Mouse (Mus musculus): ENCODE results near the gene Surf1. TPM values are rescaled to one million over a fixed set of nuclear protein-coding genes. Genes with fewer than 3 reads are reported as not detected.

Surf1 gene
- total RNA-seq, 1 experiment: 50.7 TPM

DNA sequence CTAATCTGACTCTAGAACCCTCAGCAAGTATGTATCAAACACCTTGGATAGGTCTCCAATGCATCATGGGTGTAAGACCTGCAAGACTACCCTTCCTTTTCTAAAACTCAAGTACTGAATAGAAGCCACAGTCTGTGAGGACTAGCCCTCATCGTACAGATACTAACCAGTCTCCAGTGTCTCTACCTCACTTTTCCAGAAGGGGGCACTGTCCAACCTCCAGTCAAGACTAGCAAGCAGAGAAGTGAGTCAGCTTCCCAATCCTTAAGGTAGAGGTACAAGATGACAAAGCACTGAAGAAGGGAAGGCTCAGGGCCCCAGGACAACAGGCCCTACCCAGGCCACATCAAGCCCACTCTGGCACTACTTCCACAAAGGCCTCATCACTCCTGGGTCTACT is 14.1 kb upstream of the Surf1 start:
- in situ Hi-C loops (cut with MboI; ENCODE audit: low sequenced_read_pairs in 2 of 2, unreplicated experiment in 2 of 2): no loop called here
- peak; percentile 69 for DNase-seq (ENCODE audit: low read depth, low spot score)
- Histone ChIP-seq H3K9me3 (ENCODE audit: control insufficient read depth, insufficient read depth, low read depth, low read length) (no peaks in the 10 kb centered on the region), H3K4me3 (ENCODE audit: insufficient read depth in 1 of 2, low read depth in 1 of 2, low read length in 2 of 2, poor library complexity in 1 of 2, severe bottlenecking in 1 of 2) (no peak overlapping the region), H3K4me1 (ENCODE audit: control insufficient read depth in 2 of 2, insufficient read depth in 2 of 2, low read length in 2 of 2, poor library complexity in 1 of 2) (peaks cover 2 to 7% of the 10 kb centered on the region in 2 experiments; a peak in 2 of 4 replicates), H3K36me3 (ENCODE audit: control insufficient read depth, insufficient read depth, low read length, poor library complexity, severe bottlenecking) (peaks cover 21% of the 10 kb centered on the region), H3K9ac (ENCODE audit: insufficient read depth, low read depth, low read length, poor library complexity, severe bottlenecking) (no peak overlapping the region), H3K27ac (ENCODE audit: insufficient read depth, low read depth, low read length, poor library complexity, severe bottlenecking) (no peak overlapping the region)
- no peak for TF ChIP-seq CHD2 (IDR thresholded peaks at IDR 0.05; ENCODE audit: low read depth, low read length)
- no peak for TF ChIP-seq ZNF384 (IDR thresholded peaks at IDR 0.05; ENCODE audit: low read depth, low read length)
- no peak for TF ChIP-seq HCFC1 (IDR thresholded peaks at IDR 0.05; ENCODE audit: borderline replicate concordance, insufficient read depth, low read length)
- TF ChIP-seq ZC3H11A (IDR thresholded peaks at IDR 0.05; ENCODE audit: borderline replicate concordance, low read depth, low read length): peak; percentile 61; the same call in 1 of the 2 replicates
- TF ChIP-seq MAFK (IDR thresholded peaks at IDR 0.05; ENCODE audit: insufficient read depth, low read depth, low read length): peak; percentile 84

DNA sequence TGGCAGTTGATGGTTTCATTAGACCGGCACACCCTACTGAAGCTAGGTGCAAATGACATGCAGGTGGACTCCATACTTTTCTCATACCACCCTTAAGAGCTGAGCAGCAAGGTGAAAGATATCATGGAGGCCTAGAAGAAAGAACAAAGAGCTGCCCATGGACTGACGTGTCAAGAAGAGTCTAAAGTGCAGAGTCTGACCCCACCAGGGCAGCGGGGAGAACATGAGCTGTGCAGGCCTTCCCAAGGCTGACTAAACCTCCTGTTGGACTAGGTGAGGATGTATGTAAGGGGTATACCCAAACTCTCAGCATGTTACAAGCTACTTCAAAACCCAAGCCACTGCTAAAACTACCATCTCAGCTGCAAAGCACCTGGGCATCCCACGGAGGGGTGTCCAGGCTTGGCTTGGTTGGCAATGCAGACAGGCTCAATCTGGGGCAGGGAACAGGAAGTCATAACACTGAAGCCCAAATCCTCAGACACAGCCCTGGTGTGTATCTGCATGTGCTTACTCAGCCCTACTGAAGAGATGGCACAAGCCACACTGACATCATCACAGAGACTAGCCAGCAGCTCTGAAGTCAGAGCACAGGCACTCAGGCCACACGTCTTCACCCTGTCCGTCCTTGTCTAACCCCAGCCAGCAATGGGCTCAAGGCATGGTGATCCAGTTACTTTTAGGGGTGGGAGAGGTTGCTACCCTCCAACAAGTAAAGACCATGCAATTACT is 11.6 kb upstream of the Surf1 start:
- no peak overlapping the region for H3K4me3 ChIP-seq (ENCODE audit: insufficient read depth in 1 of 2, low read depth in 1 of 2, low read length in 2 of 2, poor library complexity in 1 of 2, severe bottlenecking in 1 of 2)
- in situ Hi-C loops (cut with MboI; ENCODE audit: low sequenced_read_pairs in 2 of 2, unreplicated experiment in 2 of 2): no loop called here
- DNase-seq (ENCODE audit: low read depth, low spot score): no peak
- no peak overlapping the region for H3K9ac ChIP-seq (ENCODE audit: insufficient read depth, low read depth, low read length, poor library complexity, severe bottlenecking)
- H3K27ac ChIP-seq (ENCODE audit: insufficient read depth, low read depth, low read length, poor library complexity, severe bottlenecking): no peak overlapping the region
- no peak for TF ChIP-seq ZC3H11A (IDR thresholded peaks at IDR 0.05; ENCODE audit: borderline replicate concordance, low read depth, low read length)
- TF ChIP-seq MAFK (IDR thresholded peaks at IDR 0.05; ENCODE audit: insufficient read depth, low read depth, low read length): no peak
- TF ChIP-seq HCFC1 (IDR thresholded peaks at IDR 0.05; ENCODE audit: borderline replicate concordance, insufficient read depth, low read length): no peak
- TF ChIP-seq ZNF384 (IDR thresholded peaks at IDR 0.05; ENCODE audit: low read depth, low read length): no peak
- TF ChIP-seq CHD2 (IDR thresholded peaks at IDR 0.05; ENCODE audit: low read depth, low read length): no peak
- no peaks in the 10 kb centered on the region for H3K4me1 ChIP-seq (ENCODE audit: control insufficient read depth in 2 of 2, insufficient read depth in 2 of 2, low read length in 2 of 2, poor library complexity in 1 of 2)
- H3K36me3 ChIP-seq (ENCODE audit: control insufficient read depth, insufficient read depth, low read length, poor library complexity, severe bottlenecking): peaks cover 31% of the 10 kb centered on the region
- no peaks in the 10 kb centered on the region for H3K9me3 ChIP-seq (ENCODE audit: control insufficient read depth, insufficient read depth, low read depth, low read length)

DNA sequence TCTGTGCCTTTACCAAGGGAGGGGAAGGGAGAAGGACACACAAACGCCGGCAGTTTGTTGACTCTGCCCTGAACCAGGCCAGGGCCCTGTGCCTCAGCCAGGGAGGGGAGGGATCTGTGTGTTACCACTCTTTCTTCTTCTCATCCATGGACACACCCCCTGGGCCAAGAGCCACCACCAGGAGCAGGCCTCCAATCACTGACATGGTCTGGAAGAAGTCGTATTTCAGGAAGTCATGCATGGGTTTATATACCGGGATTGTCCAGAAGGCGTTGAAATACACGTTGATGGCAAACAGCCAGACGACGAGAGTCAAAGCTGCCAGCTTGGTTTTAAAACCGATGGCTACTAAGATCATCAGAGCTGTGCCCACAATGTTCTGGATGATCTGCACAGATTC is 5.5 kb upstream of the Surf1 start:
- TF ChIP-seq ZC3H11A (IDR thresholded peaks at IDR 0.05; ENCODE audit: borderline replicate concordance, low read depth, low read length) (no peak), ZNF384 (IDR thresholded peaks at IDR 0.05; ENCODE audit: low read depth, low read length) (no peak), HCFC1 (IDR thresholded peaks at IDR 0.05; ENCODE audit: borderline replicate concordance, insufficient read depth, low read length) (no peak), CHD2 (IDR thresholded peaks at IDR 0.05; ENCODE audit: low read depth, low read length) (no peak), MAFK (IDR thresholded peaks at IDR 0.05; ENCODE audit: insufficient read depth, low read depth, low read length) (no peak)
- no peak for DNase-seq (ENCODE audit: low read depth, low spot score)
- peaks cover 67% of the 10 kb centered on the region for H3K36me3 ChIP-seq (ENCODE audit: control insufficient read depth, insufficient read depth, low read length, poor library complexity, severe bottlenecking)

DNA sequence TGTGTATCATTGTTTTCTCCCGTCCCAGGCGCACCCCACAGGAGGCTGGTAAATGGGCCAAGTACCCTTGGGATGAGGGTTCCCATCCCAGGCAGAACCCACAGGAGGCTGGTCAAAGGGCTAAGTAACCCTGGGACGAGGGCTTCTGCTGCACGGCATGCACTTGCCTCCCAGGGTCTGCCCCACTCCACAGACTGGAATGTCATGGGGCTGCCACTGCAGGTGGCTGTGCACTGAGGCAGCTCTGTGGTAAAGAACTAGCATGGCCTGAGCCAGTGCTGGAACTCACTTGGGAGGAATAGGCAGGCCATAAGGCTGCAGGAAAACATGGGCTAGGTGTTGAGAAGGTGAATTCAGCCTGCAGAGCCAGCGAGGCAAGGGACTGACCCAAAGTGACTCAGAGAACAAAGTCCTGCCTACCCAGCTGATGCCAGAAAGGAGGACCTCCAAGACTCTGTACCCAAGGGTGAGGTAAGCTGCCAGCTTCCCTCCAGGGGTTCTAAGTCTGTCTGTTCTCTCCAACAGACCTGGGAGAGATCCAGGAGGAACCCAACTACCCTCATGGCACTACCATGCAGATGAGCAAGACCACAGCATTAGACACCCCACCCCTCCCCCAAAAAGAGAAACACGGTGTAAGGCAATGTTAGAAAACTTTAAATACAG is 4.0 kb upstream of the Surf1 start:
- TF ChIP-seq CHD2 (IDR thresholded peaks at IDR 0.05; ENCODE audit: low read depth, low read length) (no peak), MAFK (IDR thresholded peaks at IDR 0.05; ENCODE audit: insufficient read depth, low read depth, low read length) (no peak), ZNF384 (IDR thresholded peaks at IDR 0.05; ENCODE audit: low read depth, low read length) (no peak), HCFC1 (IDR thresholded peaks at IDR 0.05; ENCODE audit: borderline replicate concordance, insufficient read depth, low read length) (no peak), ZC3H11A (IDR thresholded peaks at IDR 0.05; ENCODE audit: borderline replicate concordance, low read depth, low read length) (no peak)
- DNase-seq (ENCODE audit: low read depth, low spot score): no peak
- peaks cover 0 to 6% of the 10 kb centered on the region in 2 experiments; a peak in 1 of 4 replicates for H3K4me1 ChIP-seq (ENCODE audit: control insufficient read depth in 2 of 2, insufficient read depth in 2 of 2, low read length in 2 of 2, poor library complexity in 1 of 2)
- no peak overlapping the region for H3K27ac ChIP-seq (ENCODE audit: insufficient read depth, low read depth, low read length, poor library complexity, severe bottlenecking)
- no peak overlapping the region for H3K4me3 ChIP-seq (ENCODE audit: insufficient read depth in 1 of 2, low read depth in 1 of 2, low read length in 2 of 2, poor library complexity in 1 of 2, severe bottlenecking in 1 of 2)
- H3K36me3 ChIP-seq (ENCODE audit: control insufficient read depth, insufficient read depth, low read length, poor library complexity, severe bottlenecking): peaks cover 55% of the 10 kb centered on the region
- H3K9me3 ChIP-seq (ENCODE audit: control insufficient read depth, insufficient read depth, low read depth, low read length): no peaks in the 10 kb centered on the region
- in situ Hi-C loops (cut with MboI; ENCODE audit: low sequenced_read_pairs in 2 of 2, unreplicated experiment in 2 of 2): loop anchor here in 1 of 2 experiments (25.0 kb wide), 1 partner anchor 483 kb away; the partner anchor contains the start of gene Sec16a
- H3K9ac ChIP-seq (ENCODE audit: insufficient read depth, low read depth, low read length, poor library complexity, severe bottlenecking): no peak overlapping the region

More for the DNA sequence above, 5.5 kb upstream of the Surf1 start:
- in situ Hi-C loops (cut with MboI; ENCODE audit: low sequenced_read_pairs in 2 of 2, unreplicated experiment in 2 of 2): loop anchor here in 1 of 2 experiments (25.0 kb wide), 1 partner anchor 484 kb away; the partner anchor contains the start of gene Sec16a
- no peak overlapping the region for H3K9ac ChIP-seq (ENCODE audit: insufficient read depth, low read depth, low read length, poor library complexity, severe bottlenecking)
- peaks cover 0 to 6% of the 10 kb centered on the region in 2 experiments; a peak in 1 of 4 replicates for H3K4me1 ChIP-seq (ENCODE audit: control insufficient read depth in 2 of 2, insufficient read depth in 2 of 2, low read length in 2 of 2, poor library complexity in 1 of 2)
- no peaks in the 10 kb centered on the region for H3K9me3 ChIP-seq (ENCODE audit: control insufficient read depth, insufficient read depth, low read depth, low read length)
- no peak overlapping the region for H3K27ac ChIP-seq (ENCODE audit: insufficient read depth, low read depth, low read length, poor library complexity, severe bottlenecking)
- no peak overlapping the region for H3K4me3 ChIP-seq (ENCODE audit: insufficient read depth in 1 of 2, low read depth in 1 of 2, low read length in 2 of 2, poor library complexity in 1 of 2, severe bottlenecking in 1 of 2)

Measured in ES-E14 (cell line).